Mouse (Mus musculus): ENCODE results near the gene Gtpbp2. TPM values are rescaled to one million over a fixed set of nuclear protein-coding genes. Genes with fewer than 3 reads are reported as not detected.

The Gtpbp2 gene
- total RNA-seq, 2 experiments from 2014 or later: 100 to 107 TPM

- no peak for DNase-seq (ENCODE audit: low spot score in 2 of 2)
Measured at GRCm38 (mm10) chr17:46203078-46203477, 42.2 kb downstream of the Gtpbp2 start.

GRCm38 (mm10) chr17:46206676-46207075, 45.8 kb downstream of the Gtpbp2 start:
- no peak for DNase-seq (ENCODE audit: low spot score in 2 of 2)

DNA sequence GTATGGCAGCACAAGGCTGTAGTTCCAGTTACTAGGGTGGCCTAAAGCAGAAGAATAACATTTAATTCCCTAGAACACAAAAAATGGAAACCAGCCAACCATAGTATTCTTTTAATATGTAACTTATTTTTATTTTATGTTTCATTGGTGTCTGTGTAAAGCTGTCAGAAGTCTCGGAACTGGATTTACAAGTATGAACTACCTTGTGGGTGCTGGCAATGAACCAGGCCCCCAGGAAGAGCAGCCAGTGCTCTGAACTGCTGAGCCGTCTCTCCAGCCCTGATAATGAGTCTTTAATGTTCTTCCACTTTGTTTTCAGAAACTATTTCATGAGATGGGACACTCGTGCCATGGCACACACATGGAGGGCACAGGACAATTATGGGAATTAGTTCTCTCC, 49.7 kb downstream of the Gtpbp2 start:
- no peak for DNase-seq (ENCODE audit: low spot score in 2 of 2)

Other genes with a start within 250 kb of the Gtpbp2 start
- gene Vegfa, start 128.7 kb upstream of the Gtpbp2 start, total RNA-seq (2021): 10 to 100 TPM; 79.6 to 96.5 TPM
- gene Mrps18a, start 50.0 kb upstream of the Gtpbp2 start, total RNA-seq (2021): 10 to 100 TPM; 77.4 to 79.2 TPM
- 10 to 100 TPM; 27.4 to 28.5 TPM for gene Rsph9, start 16.8 kb upstream of the Gtpbp2 start, total RNA-seq (2021)
- gene Mad2l1bp, start 7.5 kb upstream of the Gtpbp2 start, total RNA-seq (2021): 10 to 100 TPM in 1 of 2 experiments, 1 to 10 TPM in 1; 9.0 to 11.3 TPM
- 1 to 10 TPM; 6.2 to 6.9 TPM for gene Polh, start 41.6 kb downstream of the Gtpbp2 start, total RNA-seq (2021)
- gene Xpo5, start 41.8 kb downstream of the Gtpbp2 start, total RNA-seq (2021): 10 to 100 TPM; 43.8 to 44.4 TPM
- 10 to 100 TPM; 35.0 to 35.9 TPM for gene Polr1c, start 87.0 kb downstream of the Gtpbp2 start, total RNA-seq (2021)
- 10 to 100 TPM; 81.9 to 91.9 TPM for gene Yipf3, start 87.0 kb downstream of the Gtpbp2 start, total RNA-seq (2021)
- 10 to 100 TPM; 76.9 to 83.1 TPM for gene Lrrc73, start 92.5 kb downstream of the Gtpbp2 start, total RNA-seq (2021)
- 10 to 100 TPM; 43.4 to 49.2 TPM for gene Tjap1, start 122.0 kb downstream of the Gtpbp2 start, total RNA-seq (2021)
- 10 to 100 TPM; 44.1 to 50.9 TPM for gene Dlk2, start 136.4 kb downstream of the Gtpbp2 start, total RNA-seq (2021)
- gene Abcc10, start 167.3 kb downstream of the Gtpbp2 start, total RNA-seq (2021): 10 to 100 TPM; 10.2 to 10.3 TPM
- gene Zfp318, start 222.7 kb downstream of the Gtpbp2 start, total RNA-seq (2021): 10 to 100 TPM; 64.7 to 67.3 TPM

Data from layer of hippocampus, postnatal 14 days (tissue).